Mouse (Mus musculus): ENCODE data around the gene Lsm14a.
A peak's percentile ranks its signal among the peaks of the same experiment; 100 is the strongest.

Lsm14a gene

GRCm38 (mm10) chr7:34312786-34313442, 80.2 kb downstream of the Lsm14a start:
- DNase-seq (ENCODE audit: low spot score in 2 of 2), result peak; percentile 79 to 88

- no peak for DNase-seq (ENCODE audit: low spot score in 2 of 2)
Measured at GRCm38 (mm10) chr7:34309186-34309764, 83.8 kb downstream of the Lsm14a start.

GRCm38 (mm10) chr7:34308586-34308985, 84.5 kb downstream of the Lsm14a start:
- no peak for DNase-seq (ENCODE audit: low spot score in 2 of 2)

GRCm38 (mm10) chr7:34305454-34305853, 87.7 kb downstream of the Lsm14a start:
- DNase-seq (ENCODE audit: low spot score in 2 of 2), result peak; percentile 64 to 72

GRCm38 (mm10) chr7:34302651-34303050, 90.5 kb downstream of the Lsm14a start:
- DNase-seq (ENCODE audit: low spot score in 2 of 2), result no peak

- peak; percentile 60 to 80 for DNase-seq (ENCODE audit: low spot score in 2 of 2)
Measured at GRCm38 (mm10) chr7:34301952-34302351, 91.2 kb downstream of the Lsm14a start.

GRCm38 (mm10) chr7:34298818-34299217, 94.3 kb downstream of the Lsm14a start:
- DNase-seq (ENCODE audit: low spot score in 2 of 2), result no peak

- DNase-seq (ENCODE audit: low spot score in 2 of 2), result no peak
Measured at GRCm38 (mm10) chr7:34296124-34296523, 97.0 kb downstream of the Lsm14a start.

Measured in heart, adult 9 months (tissue).